Mouse (Mus musculus): ENCODE measurements around the gene Fbxo44.
"Not testable (repeated sequence)": the region's sequence is repeated elsewhere in the genome, so short reads cannot be mapped to it uniquely, and the experiment has no call there.

The Fbxo44 gene

DNA sequence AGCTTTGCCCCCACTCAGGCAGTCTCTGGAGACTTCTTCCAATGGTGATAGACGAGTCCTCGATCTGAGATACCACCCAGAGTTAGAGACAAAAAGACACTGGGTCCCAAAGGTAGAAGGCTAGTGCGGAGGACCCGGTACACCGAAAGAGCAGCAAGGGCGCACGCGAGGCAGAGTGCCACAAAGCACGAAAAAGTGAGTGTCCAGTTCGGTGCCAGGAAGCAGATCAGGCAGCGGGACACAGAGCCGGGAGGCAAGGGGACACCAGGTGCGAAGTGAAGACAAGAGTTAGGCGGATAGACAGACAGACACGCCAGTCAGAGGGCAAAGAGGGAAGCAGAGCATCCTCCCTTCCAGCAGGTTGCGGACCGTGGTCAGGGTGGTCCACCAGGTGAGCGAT, 30.1 kb downstream of the Fbxo44 start, which contains the start of gene Mad2l2:
Gene Mad2l2, plus strand, starts transcription at position 252 of the 400 bp plus-strand sequence.
- DNase-seq (ENCODE audit: low read depth) = no peak

DNA sequence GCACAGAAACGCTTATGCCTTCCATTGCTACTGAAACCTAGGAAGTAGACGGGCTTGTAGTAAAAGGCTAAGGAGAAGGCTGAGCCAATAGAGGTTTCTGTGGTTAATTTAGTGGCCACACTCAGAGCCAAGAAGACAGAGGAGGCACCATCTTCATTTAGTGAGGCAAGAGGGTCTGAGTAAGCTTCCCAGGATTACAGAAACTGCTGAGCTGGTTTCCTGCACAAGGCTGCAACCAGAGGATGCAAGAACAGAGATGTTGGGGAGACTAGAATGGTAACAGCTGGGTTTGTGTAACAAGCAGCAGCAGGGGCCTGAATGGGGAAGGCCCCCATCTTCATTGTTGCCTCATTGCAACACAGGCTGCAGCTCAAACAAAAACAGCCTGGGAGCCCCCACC, 31.6 kb downstream of the Fbxo44 start:
- no peak for DNase-seq (ENCODE audit: low read depth)

- no peak for DNase-seq (ENCODE audit: low read depth)
These were observed 32.0 kb downstream of the Fbxo44 start for GRCm38 (mm10) chr4:148128241-148128640.

GRCm38 (mm10) chr4:148122694-148123066, 37.6 kb downstream of the Fbxo44 start:
- DNase-seq (ENCODE audit: low read depth) = no peak

DNA sequence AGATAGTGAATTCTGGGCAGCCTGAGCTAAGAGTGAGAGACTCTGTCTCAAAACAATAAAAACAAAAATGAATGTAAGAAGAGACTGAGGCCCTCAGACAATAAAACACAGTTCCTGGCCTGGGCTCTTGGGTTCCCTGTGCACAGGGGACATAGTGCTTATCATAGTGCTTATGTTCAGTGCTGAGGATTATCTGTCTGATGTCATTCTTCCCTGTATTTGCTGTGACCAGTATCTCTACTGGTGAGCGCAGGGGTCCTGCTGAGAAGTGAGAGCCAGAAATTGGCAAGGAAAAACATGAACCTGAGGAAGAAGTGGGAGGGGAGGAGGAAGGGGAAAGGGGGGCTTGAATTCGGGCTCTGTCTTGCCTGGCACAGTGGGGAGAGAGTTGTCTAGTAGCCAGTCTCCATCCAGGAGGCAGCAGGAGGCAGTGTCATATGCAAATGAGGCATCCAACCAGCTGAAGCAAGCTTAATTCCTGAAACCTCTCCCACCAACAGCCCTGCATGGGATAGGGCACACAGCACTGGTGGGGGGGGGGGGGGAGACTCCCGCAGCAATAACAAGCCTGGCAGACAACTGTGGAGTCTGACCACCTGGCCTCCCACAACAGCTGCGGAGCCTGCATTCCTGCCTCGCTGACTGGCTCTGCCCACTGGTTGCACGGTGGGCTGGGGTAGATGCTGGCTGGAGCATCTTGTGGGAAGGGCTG, 38.1 kb downstream of the Fbxo44 start:
- DNase-seq (ENCODE audit: low read depth) = no peak

DNA sequence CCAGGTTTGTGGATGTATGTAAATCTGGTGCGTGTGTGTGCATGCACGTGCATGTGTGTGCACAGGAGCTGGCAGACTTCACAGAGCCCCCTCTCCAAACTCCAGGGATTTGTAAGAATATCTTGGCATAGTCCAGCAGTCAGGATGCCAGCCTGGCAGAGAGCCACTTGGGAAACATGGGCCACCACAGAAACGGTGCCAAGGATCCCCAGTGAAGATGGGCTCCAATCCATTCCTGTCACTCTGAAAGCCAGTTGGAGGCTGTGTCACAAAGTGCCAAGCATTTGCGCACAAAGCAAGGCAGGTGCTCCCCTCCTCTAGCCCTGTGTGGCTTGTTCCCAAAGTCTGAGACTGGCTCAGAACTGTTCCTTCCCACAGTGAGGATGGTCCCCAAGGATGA, 38.9 kb downstream of the Fbxo44 start:
- no peak for DNase-seq (ENCODE audit: low read depth)

GRCm38 (mm10) chr4:148120555-148120954, 39.7 kb downstream of the Fbxo44 start:
- DNase-seq (ENCODE audit: low read depth) = no peak

GRCm38 (mm10) chr4:148119578-148119977, 40.7 kb downstream of the Fbxo44 start:
- DNase-seq (ENCODE audit: low read depth) = not testable (repeated sequence)

DNA sequence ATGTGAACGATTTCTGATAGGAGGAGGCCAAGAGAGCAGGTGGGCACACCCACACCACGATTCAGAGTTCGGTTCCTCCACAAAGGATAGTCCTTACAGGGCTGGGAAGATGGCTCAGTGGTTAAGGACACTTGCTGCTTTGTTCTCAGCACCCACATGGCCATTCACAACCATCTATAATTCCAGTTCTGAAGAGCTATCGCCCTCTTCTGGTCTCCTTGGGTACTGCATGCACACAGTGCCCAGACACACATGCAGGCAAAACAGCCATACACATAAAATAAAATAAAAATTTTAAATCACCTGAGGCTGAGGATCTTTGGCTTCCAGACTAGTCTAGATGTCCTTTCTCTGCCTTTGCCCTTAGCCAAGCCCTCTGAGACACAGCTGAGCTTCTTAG, 42.9 kb downstream of the Fbxo44 start:
- DNase-seq (ENCODE audit: low read depth) = no peak

DNA sequence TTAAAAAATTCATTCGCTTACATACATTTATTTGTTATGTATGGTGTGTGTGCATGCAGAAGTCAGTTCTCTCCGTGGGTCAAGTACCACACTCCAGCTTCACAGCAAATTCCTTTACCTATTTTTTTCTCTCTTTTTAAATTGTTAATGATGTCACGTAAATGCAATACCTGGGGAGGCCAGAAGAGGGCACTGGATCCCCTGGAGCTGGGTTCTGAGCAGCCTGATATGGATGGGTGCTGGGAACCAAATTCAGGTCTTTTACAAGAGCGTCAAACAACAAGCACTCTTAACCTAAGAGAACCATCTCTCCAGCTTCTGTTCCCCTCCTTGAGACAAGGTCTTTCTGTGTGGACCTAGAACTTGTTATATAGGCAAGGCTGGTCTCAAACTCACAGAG, 43.6 kb downstream of the Fbxo44 start:
- peak; percentile 28 for DNase-seq (ENCODE audit: low read depth)

GRCm38 (mm10) chr4:148115467-148115866, 44.8 kb downstream of the Fbxo44 start:
- peak; percentile 80 for DNase-seq (ENCODE audit: low read depth)

DNA sequence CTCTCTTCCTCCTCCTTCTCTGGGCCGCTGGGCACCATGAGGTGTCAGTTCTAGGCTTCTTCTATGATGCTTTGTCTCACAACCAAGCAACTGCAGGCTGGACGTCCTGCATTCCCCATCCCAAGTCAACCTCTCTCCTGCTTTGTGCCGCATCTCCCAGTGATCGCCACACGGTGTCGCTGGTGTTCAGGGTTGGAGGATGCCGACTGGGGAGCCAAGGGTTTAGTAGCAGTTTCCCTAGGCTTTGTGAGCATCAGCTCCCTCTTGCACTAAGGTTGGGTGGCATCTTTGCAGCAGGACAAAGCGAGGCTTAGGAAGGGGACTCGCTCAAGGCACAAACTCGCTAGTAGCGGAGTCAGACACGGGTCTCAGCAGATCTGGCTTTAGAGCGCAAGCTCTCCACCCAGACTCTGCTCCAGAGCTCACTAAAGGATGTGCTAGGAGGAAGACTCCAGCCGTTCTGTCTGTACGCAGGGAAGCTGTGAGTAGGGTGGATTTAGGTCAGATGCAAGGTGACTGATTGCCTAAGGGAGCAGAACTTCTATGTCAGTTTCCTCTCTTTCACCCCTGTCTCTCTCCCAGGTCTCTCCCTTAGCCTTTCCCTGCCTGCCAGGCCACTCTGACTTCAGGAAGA, 45.4 kb downstream of the Fbxo44 start:
- peak; percentile 94 for DNase-seq (ENCODE audit: low read depth)

- no peak for DNase-seq (ENCODE audit: low read depth)
These were observed 47.8 kb downstream of the Fbxo44 start for GRCm38 (mm10) chr4:148112519-148112918.

- no peak for DNase-seq (ENCODE audit: low read depth)
These were observed 51.1 kb downstream of the Fbxo44 start for GRCm38 (mm10) chr4:148109215-148109614.

- DNase-seq (ENCODE audit: low read depth) = no peak
These were observed 51.6 kb downstream of the Fbxo44 start for GRCm38 (mm10) chr4:148108565-148109100.

GRCm38 (mm10) chr4:148107621-148108291, 52.5 kb downstream of the Fbxo44 start:
- peak; percentile 57 for DNase-seq (ENCODE audit: low read depth)

DNA sequence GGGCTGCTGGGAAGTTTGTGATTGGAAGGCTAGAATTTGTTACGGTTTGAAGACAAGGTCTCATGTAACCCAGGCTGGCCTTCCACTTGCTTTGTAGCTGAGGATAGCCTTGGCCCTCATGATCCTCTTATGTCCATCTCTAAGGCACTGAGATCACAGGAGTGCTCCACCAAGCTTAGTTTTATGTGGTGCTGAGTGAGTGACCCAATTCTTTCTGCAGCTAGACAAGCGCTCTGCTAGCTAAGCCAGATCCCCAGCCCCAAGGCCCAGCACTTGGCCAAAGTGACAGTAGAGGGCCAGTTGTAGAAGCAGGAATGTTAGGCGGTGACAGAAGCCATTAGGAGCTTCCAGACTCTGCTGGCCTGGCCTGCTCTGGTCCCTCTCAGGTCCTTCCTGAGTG, 56.1 kb downstream of the Fbxo44 start:
- DNase-seq (ENCODE audit: low read depth) = no peak

Measured in NIH3T3 (cell line).